Mouse (Mus musculus) thymus, adult 2 months (tissue): ENCODE data around the gene Gtf2a1.

Experiments used
- CTCF ChIP-seq: fragments of 200-500 bp; IDR thresholded peaks from 2 replicates; pipeline ENCODE4 v1.5.1; 2012; ENCODE audit warnings: mild to moderate bottlenecking, control low read depth, low read length, moderate library complexity, borderline replicate concordance; ENCODE audit not compliant: control insufficient read depth, poor library complexity, insufficient read depth; ENCODE audit errors: extremely low read depth
- POLR2A ChIP-seq: fragments of 200-500 bp; IDR thresholded peaks from 2 replicates; pipeline ENCODE4 v1.6.1; 2012; ENCODE audit warnings: mild to moderate bottlenecking, low read length, control low read depth, moderate library complexity; ENCODE audit not compliant: control insufficient read depth, poor library complexity, insufficient read depth; ENCODE audit errors: extremely low read depth

- TF ChIP-seq CTCF: no peak
- TF ChIP-seq POLR2A: no peak
These were observed 1.8 kb upstream of the Gtf2a1 start for GRCm38 (mm10) chr12:91592128-91592527.
